Mouse (Mus musculus) layer of hippocampus, adult 18-20 months (tissue): ENCODE measurements at regions not wholly inside any gene's neighbourhood (a gene's known extent, or its start where the extent isn't known, plus 50 kb on each side); places are given as distances from the start of the nearest gene placed in this dataset.
A peak's percentile ranks its signal among the peaks of the same experiment; 100 is the strongest.

ENCODE experiments used
- DNase-seq, 2 experiments: peaks; one replicate each; pipeline ENCODE4 v3.0.0; 2022; ENCODE audit warnings: low spot score in 2 of 2

DNA sequence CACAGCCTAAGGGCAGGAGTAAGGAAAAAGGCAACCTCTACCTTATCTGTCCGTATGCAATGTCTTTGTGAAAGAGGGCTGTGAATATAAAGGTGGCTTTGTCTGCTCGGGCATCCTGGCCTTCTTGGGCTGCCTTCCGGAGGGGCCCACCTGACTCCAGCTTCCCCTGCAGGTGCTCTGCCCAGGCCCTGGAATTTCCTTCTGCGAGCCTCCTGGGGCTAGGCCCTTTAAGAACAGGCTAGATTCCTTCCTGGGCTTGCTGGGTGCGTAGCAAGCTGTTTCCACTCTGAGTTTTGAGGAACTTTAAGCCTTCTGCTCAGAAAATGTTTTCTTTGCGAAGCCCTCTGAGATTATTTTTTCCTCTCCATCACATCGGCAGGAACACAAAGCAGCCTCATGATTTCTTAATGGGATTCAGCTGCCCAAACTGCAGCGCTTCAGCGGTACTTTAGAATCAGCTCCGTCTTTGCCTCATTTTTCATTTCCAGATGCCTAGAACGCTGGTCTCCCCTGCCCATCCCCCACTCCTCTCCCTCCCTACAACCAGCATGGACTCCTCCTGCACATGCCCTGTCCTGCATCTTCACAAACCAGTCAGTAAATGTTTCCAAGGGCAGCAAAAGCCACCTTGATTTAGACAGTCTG, 72.9 kb upstream of the Frmd6 start:
- DNase-seq, result peak in 1 of 2 experiments; percentile 24

DNA sequence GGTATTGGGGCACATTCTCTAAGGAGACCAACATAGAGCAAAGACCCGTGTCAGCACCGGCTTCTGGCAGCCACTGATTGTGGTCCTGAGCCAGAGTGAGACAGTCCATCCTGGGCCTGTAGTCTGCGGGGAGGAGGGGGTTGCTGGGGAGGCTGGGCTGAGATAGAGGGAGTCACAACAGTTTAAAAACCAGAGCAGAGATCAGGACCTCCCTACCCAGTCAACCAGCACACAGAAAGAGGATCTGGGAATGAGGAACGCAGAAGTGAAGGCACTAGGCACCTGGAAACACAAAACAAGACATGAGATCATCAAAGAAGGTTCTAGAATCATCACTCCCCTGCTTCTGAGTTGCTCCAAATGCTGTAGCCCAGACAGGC, 72.4 kb upstream of the Frmd6 start:
- DNase-seq, result no peak

DNA sequence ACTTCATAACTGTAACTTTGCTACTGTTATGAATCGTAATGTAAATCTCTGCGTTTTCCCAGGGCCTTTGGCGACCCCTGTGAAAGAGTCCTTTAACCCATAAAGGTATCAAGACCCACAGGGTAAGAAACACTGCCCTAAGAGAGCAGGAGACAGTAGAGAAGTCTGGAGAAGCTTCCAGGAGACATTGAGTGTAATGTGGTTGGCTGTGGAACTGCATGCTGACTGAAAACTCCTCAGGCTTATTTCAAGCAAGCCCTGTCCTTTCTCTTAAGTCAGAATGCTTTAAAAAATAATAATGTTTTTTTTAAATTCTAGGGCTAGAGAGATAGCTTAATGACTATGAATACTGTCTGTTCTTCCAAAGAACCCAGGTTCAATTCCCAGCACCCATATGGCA, 71.9 kb upstream of the Frmd6 start:
- no peak for DNase-seq

DNA sequence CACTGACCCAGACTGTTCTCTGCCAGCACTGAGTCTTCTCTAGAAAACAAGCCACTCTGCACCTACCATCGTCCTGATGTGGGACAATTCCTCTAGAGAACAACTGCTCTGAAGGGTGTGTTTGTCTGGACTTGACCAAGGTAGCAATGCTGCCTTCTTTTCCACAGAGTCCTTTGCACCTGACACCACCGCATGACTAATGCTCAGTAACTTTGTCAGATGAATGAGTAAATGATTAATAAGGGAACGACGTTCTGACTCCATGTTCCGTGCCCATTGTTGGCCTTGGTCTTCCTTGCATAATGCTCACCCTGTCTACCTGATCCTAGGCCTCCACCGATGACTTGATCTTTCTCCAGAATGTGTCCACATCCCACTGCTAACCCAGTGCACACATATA, 67.2 kb upstream of the Frmd6 start:
- DNase-seq, result no peak

DNA sequence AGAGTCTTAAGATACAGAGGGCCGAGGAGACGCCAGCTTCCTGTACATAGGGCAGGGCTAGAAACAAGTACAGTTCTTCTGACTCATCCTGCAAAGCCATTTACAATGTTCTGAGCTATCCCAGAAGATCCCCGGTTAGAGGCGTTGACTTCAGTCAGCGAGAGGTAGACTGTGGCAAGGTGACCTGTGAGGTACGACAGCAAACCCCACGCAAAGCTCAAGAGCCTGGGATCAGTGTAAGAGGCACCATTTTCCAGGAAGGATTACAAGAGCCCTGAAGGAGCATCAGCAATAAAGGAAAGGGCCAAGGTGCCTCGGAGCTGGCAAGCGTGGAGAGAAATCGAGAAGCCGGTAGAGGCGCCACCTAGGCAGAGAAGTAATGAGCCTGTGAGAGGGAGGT, 61.8 kb upstream of the Frmd6 start:
- DNase-seq, result no peak

DNA sequence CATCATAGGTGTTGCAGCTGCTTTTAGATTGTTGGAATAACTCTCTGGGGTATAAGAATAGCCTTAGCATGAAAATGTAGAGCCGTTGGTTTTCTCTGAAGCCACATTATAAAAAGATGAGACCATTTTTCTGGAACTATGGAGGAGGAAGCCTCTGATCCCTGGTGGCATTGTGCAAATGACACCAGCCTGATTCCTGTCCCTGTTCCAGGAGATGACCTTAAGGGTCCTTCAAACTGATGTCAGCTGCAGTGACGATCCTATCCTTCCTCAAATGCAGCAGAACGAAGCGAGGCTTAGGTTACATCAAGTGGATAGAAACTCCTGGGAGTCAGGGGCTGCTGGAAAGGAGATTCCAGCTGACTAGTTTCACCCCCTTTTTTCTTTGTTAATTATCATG, 59.0 kb upstream of the Frmd6 start:
- no peak for DNase-seq

DNA sequence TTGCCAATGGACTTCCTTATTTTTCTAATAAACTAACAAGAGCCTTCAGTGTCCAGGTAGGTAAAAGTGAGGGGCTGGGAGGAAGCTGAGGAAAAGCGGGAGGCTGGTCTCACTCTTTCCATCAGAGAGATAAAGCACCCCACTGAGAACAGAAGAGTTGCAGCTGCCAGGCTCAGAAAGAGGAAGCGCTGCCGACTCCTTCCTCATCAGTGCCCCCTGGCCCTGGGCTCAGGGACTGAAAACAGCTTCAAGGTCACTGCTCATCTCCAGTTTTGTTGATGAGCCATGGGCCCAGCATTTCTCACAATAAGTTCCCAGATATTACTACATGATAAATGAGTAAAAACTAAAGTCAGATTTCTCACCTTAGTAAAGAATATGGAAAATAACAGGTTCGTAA, 57.4 kb upstream of the Frmd6 start:
- DNase-seq, result no peak

DNA sequence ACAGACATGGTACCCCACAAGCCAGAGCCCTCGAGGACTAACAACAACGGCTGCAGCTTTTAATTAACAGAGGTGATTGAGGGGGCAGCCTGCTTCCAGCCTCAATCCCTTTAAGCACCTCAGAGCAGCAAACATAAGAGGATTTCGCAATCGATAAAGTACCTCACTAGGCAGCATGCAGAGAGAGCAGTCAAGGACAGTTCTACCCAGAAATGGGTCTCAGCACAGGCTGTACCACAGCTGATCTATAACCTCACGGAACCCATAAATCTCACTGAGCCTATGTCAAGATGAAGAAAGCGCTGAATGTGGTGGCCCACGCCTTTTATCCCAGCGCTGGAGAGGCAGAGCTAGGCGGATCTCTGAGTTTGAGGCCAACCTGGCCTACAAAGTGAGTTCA, 56.6 kb upstream of the Frmd6 start:
- no peak for DNase-seq

DNA sequence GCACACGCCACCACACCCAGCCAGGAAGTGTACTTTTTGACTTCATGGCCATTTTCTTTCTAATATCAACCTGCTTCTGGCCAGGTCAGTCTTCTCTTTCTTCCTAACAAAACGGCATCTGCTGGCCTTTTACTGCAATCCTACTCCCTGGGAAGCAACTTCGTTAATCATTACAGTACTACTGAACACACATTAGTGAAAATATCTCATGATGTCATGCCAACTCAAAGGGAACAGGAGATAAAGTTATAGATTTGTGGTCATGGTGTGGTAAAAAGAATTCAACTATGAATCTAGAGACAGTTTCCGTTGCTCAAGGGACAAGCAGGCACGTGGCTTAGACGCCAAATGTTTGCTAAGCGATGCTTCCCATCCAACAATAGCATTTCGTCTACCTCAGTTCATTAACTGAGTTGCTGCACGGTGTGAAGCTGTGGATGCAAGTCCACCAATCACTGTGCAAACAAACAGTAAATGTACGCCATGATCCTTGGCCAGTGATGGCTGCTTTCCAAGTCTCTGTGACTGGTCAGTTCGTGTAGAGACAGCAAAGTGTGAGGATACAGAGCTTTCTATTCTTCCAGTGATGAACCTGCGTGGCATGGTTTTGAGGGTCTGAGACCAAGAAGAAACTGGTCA, 55.7 kb upstream of the Frmd6 start:
- DNase-seq, result no peak

DNA sequence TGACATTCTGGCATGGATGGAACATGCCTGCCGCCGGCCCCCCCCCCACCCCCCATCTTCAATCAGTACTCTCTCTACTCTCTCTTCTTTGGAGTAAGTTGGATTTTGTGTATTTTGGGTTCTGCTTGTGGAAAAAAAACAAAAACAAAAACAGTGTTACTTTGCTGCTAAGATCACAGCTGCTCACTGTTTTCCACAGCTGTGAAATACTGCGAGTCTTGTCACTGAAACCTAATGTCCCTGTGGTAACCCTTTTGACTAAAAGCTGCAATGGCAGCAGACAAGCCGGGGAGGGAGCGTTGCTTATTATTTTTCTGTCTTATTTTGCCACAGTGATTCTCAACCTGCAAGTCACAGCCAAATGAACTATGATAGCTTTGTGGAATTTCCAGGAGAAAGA, 51.3 kb upstream of the Frmd6 start:
- DNase-seq, result no peak

DNA sequence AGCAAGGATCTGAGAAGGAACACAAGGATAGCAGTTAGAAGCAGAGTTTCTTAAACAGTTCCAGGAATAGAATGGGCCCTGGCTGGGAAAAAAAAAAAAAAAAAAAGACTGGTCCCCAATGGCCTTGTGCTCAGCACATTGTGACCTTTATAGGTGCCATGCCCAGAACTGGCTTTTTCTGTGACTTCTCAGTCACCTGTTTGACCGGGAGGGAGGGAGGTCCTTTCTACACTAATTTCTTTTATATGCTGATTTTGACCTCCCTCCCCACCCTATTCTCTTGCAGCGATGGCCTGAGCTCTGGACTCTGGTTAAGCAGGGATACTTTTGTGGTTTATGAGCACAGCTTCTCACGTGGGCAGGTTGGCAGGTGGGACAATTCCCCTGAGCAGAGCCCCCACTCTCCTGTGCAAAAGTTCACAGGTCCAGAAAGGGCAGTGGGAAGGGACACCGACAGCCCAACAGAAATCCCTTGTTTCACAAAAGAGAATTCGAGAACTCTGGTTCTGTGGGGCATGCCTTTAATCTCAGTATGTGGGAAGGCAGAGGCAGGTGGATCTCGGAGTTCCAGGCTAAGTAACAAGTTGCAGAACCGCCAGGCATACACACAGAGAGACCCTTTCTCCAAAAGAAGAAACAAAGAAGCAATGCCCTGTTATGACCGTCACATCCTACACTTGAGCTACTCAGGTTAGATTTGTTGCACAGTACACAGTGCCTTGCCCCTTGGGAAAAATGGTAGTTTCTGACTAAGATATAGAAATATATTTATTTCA, 50.3 kb upstream of the Frmd6 start:
- DNase-seq, result no peak
